Mouse (Mus musculus): ENCODE measurements around the gene Hoxb3. TPM values are rescaled to one million over a fixed set of nuclear protein-coding genes. Genes with fewer than 3 reads are reported as not detected.

The Hoxb3 gene
- polyA plus RNA-seq, 1 experiment = 5.6 TPM

GRCm38 (mm10) chr11:96285771-96286738, 37.1 kb upstream of the Hoxb3 start, which contains the start of gene Hoxb7:
Gene Hoxb7, plus strand, starts transcription at chr11:96286623.
- Histone ChIP-seq H3K4me1 (ENCODE audit: control insufficient read depth, insufficient read depth, low read length) (peaks cover 10% of the 10 kb centered on the region), H3K36me3 (ENCODE audit: control insufficient read depth, insufficient read depth, low read length) (no peaks in the 10 kb centered on the region), H3K27ac (ENCODE audit: control insufficient read depth, insufficient read depth, low read depth, low read length) (no peak within 1 kb of the TSS), H3K4me3 (ENCODE audit: control insufficient read depth, low read depth, low read length) (peak within 1 kb of the TSS; percentile 43), H3K27me3 (ENCODE audit: control insufficient read depth, insufficient read depth, low read length) (peaks cover 15% of the 10 kb centered on the region)
- TF ChIP-seq POLR2A (IDR thresholded peaks at IDR 0.05; ENCODE audit: control insufficient read depth, low read depth, low read length) (no peak), CTCF (IDR thresholded peaks at IDR 0.05; ENCODE audit: control insufficient read depth, insufficient read depth, insufficient replicate concordance, low read depth, low read length) (no peak)

GRCm38 (mm10) chr11:96286739-96287385, 36.3 kb upstream of the Hoxb3 start:
- no peak for TF ChIP-seq CTCF (IDR thresholded peaks at IDR 0.05; ENCODE audit: control insufficient read depth, insufficient read depth, insufficient replicate concordance, low read depth, low read length)
- no peak for TF ChIP-seq POLR2A (IDR thresholded peaks at IDR 0.05; ENCODE audit: control insufficient read depth, low read depth, low read length)
- no peak overlapping the region for H3K27ac ChIP-seq (ENCODE audit: control insufficient read depth, insufficient read depth, low read depth, low read length)
- no peaks in the 10 kb centered on the region for H3K36me3 ChIP-seq (ENCODE audit: control insufficient read depth, insufficient read depth, low read length)
- H3K4me3 ChIP-seq (ENCODE audit: control insufficient read depth, low read depth, low read length) = peak overlapping the region; percentile 43
- H3K27me3 ChIP-seq (ENCODE audit: control insufficient read depth, insufficient read depth, low read length) = peaks cover 14% of the 10 kb centered on the region
- H3K4me1 ChIP-seq (ENCODE audit: control insufficient read depth, insufficient read depth, low read length) = peaks cover 11% of the 10 kb centered on the region

GRCm38 (mm10) chr11:96287411-96287810, 35.7 kb upstream of the Hoxb3 start:
- TF ChIP-seq POLR2A (IDR thresholded peaks at IDR 0.05; ENCODE audit: control insufficient read depth, low read depth, low read length) = no peak
- TF ChIP-seq CTCF (IDR thresholded peaks at IDR 0.05; ENCODE audit: control insufficient read depth, insufficient read depth, insufficient replicate concordance, low read depth, low read length) = no peak
- Histone ChIP-seq H3K27ac (ENCODE audit: control insufficient read depth, insufficient read depth, low read depth, low read length) (no peak overlapping the region), H3K4me3 (ENCODE audit: control insufficient read depth, low read depth, low read length) (no peak overlapping the region), H3K27me3 (ENCODE audit: control insufficient read depth, insufficient read depth, low read length) (peaks cover 16% of the 10 kb centered on the region), H3K4me1 (ENCODE audit: control insufficient read depth, insufficient read depth, low read length) (peaks cover 11% of the 10 kb centered on the region), H3K36me3 (ENCODE audit: control insufficient read depth, insufficient read depth, low read length) (no peaks in the 10 kb centered on the region)

GRCm38 (mm10) chr11:96288455-96289221, 34.5 kb upstream of the Hoxb3 start:
- peaks cover 12% of the 10 kb centered on the region for H3K27me3 ChIP-seq (ENCODE audit: control insufficient read depth, insufficient read depth, low read length)
- no peak overlapping the region for H3K4me3 ChIP-seq (ENCODE audit: control insufficient read depth, low read depth, low read length)
- H3K4me1 ChIP-seq (ENCODE audit: control insufficient read depth, insufficient read depth, low read length) = peaks cover 11% of the 10 kb centered on the region
- H3K36me3 ChIP-seq (ENCODE audit: control insufficient read depth, insufficient read depth, low read length) = no peaks in the 10 kb centered on the region
- H3K27ac ChIP-seq (ENCODE audit: control insufficient read depth, insufficient read depth, low read depth, low read length) = no peak overlapping the region
- no peak for TF ChIP-seq POLR2A (IDR thresholded peaks at IDR 0.05; ENCODE audit: control insufficient read depth, low read depth, low read length)
- TF ChIP-seq CTCF (IDR thresholded peaks at IDR 0.05; ENCODE audit: control insufficient read depth, insufficient read depth, insufficient replicate concordance, low read depth, low read length) = no peak

GRCm38 (mm10) chr11:96289293-96289692, 33.8 kb upstream of the Hoxb3 start:
- H3K27me3 ChIP-seq (ENCODE audit: control insufficient read depth, insufficient read depth, low read length) = peaks cover 11% of the 10 kb centered on the region
- TF ChIP-seq POLR2A (IDR thresholded peaks at IDR 0.05; ENCODE audit: control insufficient read depth, low read depth, low read length) (no peak), CTCF (IDR thresholded peaks at IDR 0.05; ENCODE audit: control insufficient read depth, insufficient read depth, insufficient replicate concordance, low read depth, low read length) (no peak)
- no peaks in the 10 kb centered on the region for H3K36me3 ChIP-seq (ENCODE audit: control insufficient read depth, insufficient read depth, low read length)
- peaks cover 9% of the 10 kb centered on the region for H3K4me1 ChIP-seq (ENCODE audit: control insufficient read depth, insufficient read depth, low read length)
- no peak overlapping the region for H3K4me3 ChIP-seq (ENCODE audit: control insufficient read depth, low read depth, low read length)
- H3K27ac ChIP-seq (ENCODE audit: control insufficient read depth, insufficient read depth, low read depth, low read length) = no peak overlapping the region

- H3K4me1 ChIP-seq (ENCODE audit: control insufficient read depth, insufficient read depth, low read length) = peaks cover 10% of the 10 kb centered on the region
- H3K36me3 ChIP-seq (ENCODE audit: control insufficient read depth, insufficient read depth, low read length) = no peaks in the 10 kb centered on the region
- peaks cover 7% of the 10 kb centered on the region for H3K27me3 ChIP-seq (ENCODE audit: control insufficient read depth, insufficient read depth, low read length)
- TF ChIP-seq POLR2A (IDR thresholded peaks at IDR 0.05; ENCODE audit: control insufficient read depth, low read depth, low read length) (no peak), CTCF (IDR thresholded peaks at IDR 0.05; ENCODE audit: control insufficient read depth, insufficient read depth, insufficient replicate concordance, low read depth, low read length) (no peak)
- no peak overlapping the region for H3K4me3 ChIP-seq (ENCODE audit: control insufficient read depth, low read depth, low read length)
- no peak overlapping the region for H3K27ac ChIP-seq (ENCODE audit: control insufficient read depth, insufficient read depth, low read depth, low read length)
Observed at GRCm38 (mm10) chr11:96289837-96290236, 33.3 kb upstream of the Hoxb3 start.
